Mouse (Mus musculus) bone marrow, adult 2 months (tissue): Measurements from ENCODE around the gene Acta2.

ENCODE experiments used
- CTCF ChIP-seq: fragments of 200-500 bp; IDR thresholded peaks from 2 replicates; pipeline ENCODE4 v1.5.1; 2011; ENCODE audit warnings: low read length, control low read depth; ENCODE audit not compliant: control insufficient read depth, insufficient read depth
- POLR2A ChIP-seq: fragments of 200-500 bp; IDR thresholded peaks from 2 replicates; pipeline ENCODE4 v1.6.1; 2011; ENCODE audit warnings: low read depth, mild to moderate bottlenecking, control low read depth, low read length, borderline replicate concordance; ENCODE audit not compliant: control insufficient read depth

DNA sequence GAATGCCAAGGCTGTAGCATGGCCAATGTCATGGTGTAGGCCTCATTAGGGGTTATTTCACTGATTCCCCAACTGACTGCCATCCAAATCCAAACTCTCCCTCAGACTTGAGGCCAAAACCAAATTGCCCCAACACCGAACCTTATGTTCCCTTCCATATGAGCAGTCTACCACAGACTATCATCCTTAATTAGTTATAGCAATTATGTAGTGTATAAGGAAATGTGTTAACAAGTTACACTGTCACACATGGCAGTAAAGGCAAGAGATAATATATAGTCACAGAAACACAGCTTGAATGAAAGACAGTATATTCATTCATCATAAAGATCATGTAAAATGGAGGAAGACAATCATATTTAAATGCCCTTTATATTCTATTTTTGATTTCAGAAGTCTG, 17.7 kb upstream of the Acta2 start:
- TF ChIP-seq POLR2A, result no peak
- no peak for TF ChIP-seq CTCF
